Comparison of ENCODE assay signal across 22 mouse cellular contexts in genomic region chr2:3361067-3361466, GRCm38 (mm10). TPM values are rescaled to one million over a fixed set of nuclear protein-coding genes. Genes with fewer than 3 reads are reported as not detected.
"Had no signal": no experiment of that assay in that cellular context is flagged by ENCODE, and none has a peak within 500 bp of the region (broad histone marks: within the 10 kb centered on the region; RNA-seq: fewer than 3 reads in every experiment).

No protein-coding gene starts in this region.

- H3K27me3 ChIP-seq: neural tube, embryonic 15.5 days; stomach, embryonic 15.5 days had no signal

- H3K4me2 ChIP-seq: neural tube, embryonic 15.5 days; stomach, embryonic 15.5 days had no signal

- DNase-seq: retina, postnatal 1 day; right cerebral cortex, adult 18-20 months; right cerebral cortex, postnatal 14 days; right cerebral cortex, postnatal 25 days; right cerebral cortex, postnatal 4 days; spleen, adult 18-20 months; thymus, adult 18-20 months; thymus, adult 2 months; thymus, postnatal 14 days; thymus, postnatal 25 days; thymus, postnatal 36 days; thymus, postnatal 4 days had no signal

- H3K9me3 ChIP-seq: neural tube, embryonic 15.5 days; stomach, embryonic 15.5 days had no signal

- H3K27ac ChIP-seq: neural tube, embryonic 15.5 days; stomach, embryonic 15.5 days; stomach, postnatal 0 days had no signal

- H3K36me3 ChIP-seq: neural tube, embryonic 15.5 days; stomach, embryonic 15.5 days had no signal

- H3K4me3 ChIP-seq: neural tube, embryonic 15.5 days; stomach, embryonic 15.5 days had no signal

- H3K9ac ChIP-seq: neural tube, embryonic 15.5 days; stomach, embryonic 15.5 days had no signal

- H3K4me1 ChIP-seq: neural tube, embryonic 15.5 days; stomach, embryonic 15.5 days had no signal

RNA-seq across cellular contexts. Expression of gene Acbd7, which starts 25.1 kb away (rescaled TPM):
- total RNA-seq: neutrophil, adult 5-6 weeks had no signal
- polyA plus RNA-seq: small intestine, adult 2 months; spleen, adult 2 months; thymus, adult 2 months had no signal

RNA-seq across cellular contexts. Expression of gene Olah, which starts 35.9 kb away (rescaled TPM):
- total RNA-seq: neutrophil, adult 5-6 weeks had no signal
- polyA plus RNA-seq: neural tube, embryonic 14.5 days; neural tube, embryonic 15.5 days; small intestine, adult 2 months; spleen, adult 2 months; stomach, embryonic 14.5 days; stomach, embryonic 15.5 days; stomach, embryonic 16.5 days; thymus, adult 2 months; urinary bladder, adult 2 months had no signal
